Mouse (Mus musculus): ENCODE results near the gene Taar8c.
A peak's percentile ranks its signal among the peaks of the same experiment; 100 is the strongest.

DNA sequence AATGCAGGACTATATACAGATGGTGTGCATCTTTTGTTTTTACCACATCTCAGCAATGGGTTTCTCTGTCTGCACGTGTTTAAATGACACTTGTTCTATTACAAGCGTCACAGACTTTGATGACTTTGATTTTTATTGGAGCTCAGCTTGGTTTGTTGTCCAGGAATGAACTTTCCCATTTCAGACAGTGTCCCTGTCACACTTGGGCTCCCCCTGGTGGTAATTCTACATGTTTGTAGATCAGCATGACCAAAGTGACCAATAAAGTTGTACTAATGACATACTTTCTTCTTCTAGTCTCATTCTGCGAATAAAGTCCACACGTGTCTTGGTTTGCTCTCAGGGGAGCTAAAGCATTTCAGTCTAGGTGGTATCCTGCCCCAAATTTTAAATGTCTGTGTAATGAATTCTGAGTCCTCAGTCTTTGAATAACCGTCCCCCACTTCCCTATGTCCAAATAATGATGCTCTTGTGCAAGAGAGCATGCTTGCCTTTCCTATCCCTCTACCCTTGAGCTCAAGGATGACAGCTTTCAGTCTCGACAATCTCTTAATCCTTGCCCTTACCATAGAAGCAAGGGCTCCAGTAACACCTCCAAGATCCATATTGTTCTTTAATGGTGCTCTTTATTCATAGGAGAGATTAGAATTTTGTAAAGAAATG is 9.5 kb upstream of the Taar8c start:
- peak; percentile 64; the same call in 1 of the 2 replicates for TF ChIP-seq CTCF (IDR thresholded peaks at IDR 0.05; ENCODE audit: borderline replicate concordance, extremely low read depth, insufficient read depth, insufficient read length)
- TF ChIP-seq POLR2A (IDR thresholded peaks at IDR 0.05; ENCODE audit: borderline replicate concordance, extremely low read depth, insufficient read depth, insufficient read length, poor library complexity, severe bottlenecking): no peak
